Mouse (Mus musculus): ENCODE data around the gene Zfp111. TPM values are rescaled to one million over a fixed set of nuclear protein-coding genes. Genes with fewer than 3 reads are reported as not detected.

Gene Zfp111
- polyA plus RNA-seq (2015; fragmentation: Nextera tagmentation; extraction: Ambion mirVana), result 5.2 and 5.9 TPM in 2 replicates

DNA sequence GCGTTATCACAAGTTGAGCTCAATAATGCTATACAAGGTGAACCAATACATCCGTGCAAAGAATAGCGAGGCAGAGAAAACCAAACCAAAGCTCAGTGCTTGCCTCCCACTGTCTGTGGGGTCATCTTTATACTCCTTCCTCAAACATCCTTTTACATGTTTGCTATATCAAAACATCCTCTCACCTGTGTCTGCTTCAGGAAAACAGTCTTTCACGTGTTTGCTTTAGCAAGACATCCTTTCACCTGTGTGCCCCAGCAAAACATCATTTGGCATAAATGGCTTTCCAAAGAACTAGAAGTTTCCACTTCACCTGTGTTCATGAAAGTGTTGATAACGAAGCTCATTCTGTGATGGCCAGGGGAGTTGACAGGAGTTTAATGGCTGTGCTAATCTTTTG is at the start of gene Zfp111:
TSS of gene Zfp111 (minus strand) at position 101 of the 400 bp plus-strand sequence.
- H3K9ac ChIP-seq, result no peak within 1 kb of the TSS
- H3K36me3 ChIP-seq, result no peaks in the 10 kb centered on the region
- ATAC-seq (ENCODE audit: low FRiP score, low read depth), result no peak

DNA sequence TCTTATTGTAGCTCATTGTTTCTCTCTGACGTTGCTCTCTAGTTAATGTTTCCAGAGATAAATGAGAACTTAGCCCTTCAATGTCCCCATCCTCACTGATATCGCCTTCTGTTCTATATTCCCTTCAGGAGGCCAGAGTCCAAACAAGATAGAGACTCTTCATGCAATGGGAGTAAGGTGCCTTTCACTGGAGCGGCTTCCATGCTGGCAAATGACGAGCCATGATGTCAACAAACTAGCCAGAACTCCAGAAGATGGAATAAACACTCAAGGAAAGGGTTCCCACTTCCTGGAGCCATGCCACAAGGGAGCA is 48.7 kb upstream of the Zfp111 start:
- no peaks in the 10 kb centered on the region for H3K27me3 ChIP-seq
- no peak overlapping the region for H3K4me3 ChIP-seq
- no peaks in the 10 kb centered on the region for H3K9me3 ChIP-seq
- H3K4me2 ChIP-seq, result no peak overlapping the region
- 95% methylated on average over 4 of the region's 4 CpGs for WGBS
- peaks cover 17% of the 10 kb centered on the region for H3K4me1 ChIP-seq (replicated peaks)
- H3K27ac ChIP-seq (replicated peaks), result no peak overlapping the region
- peaks cover 28% of the 10 kb centered on the region for H3K36me3 ChIP-seq
- no peak overlapping the region for H3K9ac ChIP-seq
- no peak for ATAC-seq (ENCODE audit: low FRiP score, low read depth)

More for the DNA sequence above, at the start of gene Zfp111:
- H3K9me3 ChIP-seq, result no peaks in the 10 kb centered on the region
- no peaks in the 10 kb centered on the region for H3K27me3 ChIP-seq
- 80% methylated on average over 5 of the region's 5 CpGs for WGBS
- H3K4me1 ChIP-seq (replicated peaks), result peaks cover 11% of the 10 kb centered on the region
- no peak within 1 kb of the TSS for H3K4me2 ChIP-seq
- no peak within 1 kb of the TSS for H3K27ac ChIP-seq (replicated peaks)
- no peak within 1 kb of the TSS for H3K4me3 ChIP-seq

DNA sequence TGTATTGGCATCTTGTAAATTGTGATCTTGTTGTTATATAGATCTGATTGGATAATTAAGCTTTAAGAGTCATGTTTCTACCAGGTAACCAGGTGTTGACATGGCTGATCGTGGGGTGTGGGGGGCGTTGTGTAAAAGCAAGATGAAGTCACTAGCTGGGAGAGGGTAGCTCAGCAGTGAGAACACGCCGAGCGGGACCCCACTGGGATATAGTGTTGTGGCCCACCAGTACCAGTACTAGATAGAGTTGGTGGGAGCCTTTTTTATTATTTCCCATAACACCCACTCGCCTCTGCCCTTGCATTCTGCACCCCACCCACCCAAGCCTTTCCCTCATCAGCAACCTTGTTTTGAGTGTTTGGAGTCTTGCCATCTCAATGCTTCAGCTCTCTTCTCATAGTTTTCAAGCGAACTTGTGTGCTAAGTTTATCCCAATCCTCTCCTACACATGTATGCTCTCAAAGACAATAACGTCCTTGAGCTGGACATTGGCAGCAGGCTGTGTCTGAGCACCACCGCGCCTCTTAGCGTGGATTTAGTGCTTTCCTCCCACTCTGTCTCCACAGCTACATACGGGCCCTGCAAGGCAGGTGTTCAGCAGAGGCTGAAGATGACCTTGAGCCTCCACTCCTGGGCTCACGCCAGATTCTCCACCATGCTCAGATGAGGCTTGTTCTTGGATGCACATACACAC is 48.2 kb upstream of the Zfp111 start:
- Histone ChIP-seq H3K4me3 (no peak overlapping the region), H3K9ac (no peak overlapping the region), H3K4me1 (replicated peaks) (peaks cover 20% of the 10 kb centered on the region), H3K27ac (replicated peaks) (no peak overlapping the region), H3K27me3 (no peaks in the 10 kb centered on the region), H3K36me3 (peaks cover 28% of the 10 kb centered on the region), H3K4me2 (no peak overlapping the region), H3K9me3 (no peaks in the 10 kb centered on the region)
- WGBS, result 93% methylated on average over 13 of the region's 13 CpGs
- no peak for ATAC-seq (ENCODE audit: low FRiP score, low read depth)

DNA sequence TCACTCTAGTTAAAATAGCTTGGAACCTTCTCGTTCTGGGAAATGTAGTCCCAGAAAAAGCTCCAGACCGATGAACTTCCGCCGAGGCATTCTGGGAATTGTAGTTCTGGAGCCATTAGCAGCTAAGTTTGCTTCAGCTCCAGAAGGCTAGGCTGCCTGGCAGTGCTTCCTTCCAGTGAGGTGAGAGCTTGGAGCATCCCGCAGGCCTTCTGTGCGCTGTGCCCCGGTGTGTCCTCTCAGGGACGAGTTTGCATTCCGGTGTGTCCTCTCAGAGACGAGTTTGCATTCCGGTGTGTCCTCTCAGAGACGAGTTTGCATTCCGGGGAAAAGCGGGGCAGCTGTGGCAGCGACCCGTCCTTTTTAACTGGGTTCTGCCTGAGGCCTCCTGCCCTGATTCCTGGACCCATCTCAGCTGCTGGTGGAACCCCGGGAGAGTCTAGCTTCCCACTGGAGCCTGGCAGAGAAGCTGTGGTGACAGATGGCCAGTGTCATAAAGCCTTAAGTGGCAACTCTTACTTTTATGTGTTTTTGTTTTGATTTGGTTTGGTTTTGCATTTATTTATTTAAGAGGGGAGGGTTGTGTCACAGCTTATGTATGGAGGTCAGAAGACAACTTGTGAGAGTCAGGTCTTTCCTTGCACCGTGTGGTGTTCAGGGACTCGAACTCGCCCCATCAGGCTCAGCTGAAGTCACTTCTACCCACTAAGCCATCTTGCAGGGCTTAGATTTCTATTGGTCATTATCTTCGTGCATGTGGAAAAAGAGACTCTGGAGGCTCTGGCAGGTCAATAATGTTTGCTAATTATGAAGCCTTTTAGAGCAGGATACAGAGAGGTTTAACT is 43.6 kb upstream of the Zfp111 start, which contains the start of gene Zfp108:
TSS of gene Zfp108 (plus strand) at position 162 of the 842 bp plus-strand sequence.
- H3K9me3 ChIP-seq, result no peaks in the 10 kb centered on the region
- peak within 1 kb of the TSS; percentile 71 for H3K4me2 ChIP-seq
- WGBS, result 19% methylated on average over 21 of the region's 21 CpGs
- H3K9ac ChIP-seq, result peak within 1 kb of the TSS; percentile 62
- H3K36me3 ChIP-seq, result peaks cover 3% of the 10 kb centered on the region
- H3K27ac ChIP-seq (replicated peaks), result peak within 1 kb of the TSS; percentile 62
- H3K27me3 ChIP-seq, result no peaks in the 10 kb centered on the region
- ATAC-seq (ENCODE audit: low FRiP score, low read depth), result peak; percentile 90
- peaks cover 25% of the 10 kb centered on the region for H3K4me1 ChIP-seq (replicated peaks)
- H3K4me3 ChIP-seq, result peak within 1 kb of the TSS; percentile 56

DNA sequence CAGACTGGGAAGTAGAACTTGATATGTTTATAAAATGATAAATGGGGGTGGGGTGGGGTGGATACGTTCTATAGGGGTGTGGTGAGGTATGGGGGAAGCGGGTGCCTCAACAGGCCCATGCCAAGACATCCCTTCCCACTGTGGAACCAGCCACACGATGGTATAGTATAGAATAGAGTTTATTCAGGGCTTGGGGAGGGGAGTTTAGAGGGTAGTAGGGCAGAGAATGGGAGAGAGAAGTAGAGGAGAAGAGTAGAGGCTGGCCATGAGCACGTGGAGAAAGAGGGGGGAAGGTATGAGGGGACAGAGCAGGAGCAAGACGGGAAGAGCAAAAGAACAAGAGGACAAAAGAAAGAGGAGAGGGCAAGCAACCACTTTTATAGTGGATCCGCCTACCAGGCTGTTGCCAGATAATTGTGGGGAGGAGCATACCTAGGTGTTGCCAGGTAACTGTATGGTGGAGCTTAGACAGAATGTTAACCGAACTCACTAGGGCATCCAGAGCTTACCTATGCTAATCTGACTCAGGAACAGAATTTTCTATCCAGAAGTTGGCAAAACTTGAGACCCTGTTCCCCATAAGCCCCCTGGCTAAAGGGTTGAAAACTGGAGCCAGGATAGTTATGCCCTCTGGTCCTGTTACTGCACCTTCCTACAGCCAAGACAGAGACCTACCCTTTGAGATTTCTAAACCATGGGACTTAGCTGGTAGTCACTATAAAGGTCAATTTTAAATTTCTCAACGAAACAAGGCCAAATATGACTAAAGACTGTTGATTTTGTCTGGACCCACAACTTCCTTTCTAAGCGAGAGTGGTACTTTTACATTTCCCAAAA is 42.8 kb upstream of the Zfp111 start:
- no peak overlapping the region for H3K9ac ChIP-seq
- WGBS, result 66% methylated on average over 9 of the region's 9 CpGs

DNA sequence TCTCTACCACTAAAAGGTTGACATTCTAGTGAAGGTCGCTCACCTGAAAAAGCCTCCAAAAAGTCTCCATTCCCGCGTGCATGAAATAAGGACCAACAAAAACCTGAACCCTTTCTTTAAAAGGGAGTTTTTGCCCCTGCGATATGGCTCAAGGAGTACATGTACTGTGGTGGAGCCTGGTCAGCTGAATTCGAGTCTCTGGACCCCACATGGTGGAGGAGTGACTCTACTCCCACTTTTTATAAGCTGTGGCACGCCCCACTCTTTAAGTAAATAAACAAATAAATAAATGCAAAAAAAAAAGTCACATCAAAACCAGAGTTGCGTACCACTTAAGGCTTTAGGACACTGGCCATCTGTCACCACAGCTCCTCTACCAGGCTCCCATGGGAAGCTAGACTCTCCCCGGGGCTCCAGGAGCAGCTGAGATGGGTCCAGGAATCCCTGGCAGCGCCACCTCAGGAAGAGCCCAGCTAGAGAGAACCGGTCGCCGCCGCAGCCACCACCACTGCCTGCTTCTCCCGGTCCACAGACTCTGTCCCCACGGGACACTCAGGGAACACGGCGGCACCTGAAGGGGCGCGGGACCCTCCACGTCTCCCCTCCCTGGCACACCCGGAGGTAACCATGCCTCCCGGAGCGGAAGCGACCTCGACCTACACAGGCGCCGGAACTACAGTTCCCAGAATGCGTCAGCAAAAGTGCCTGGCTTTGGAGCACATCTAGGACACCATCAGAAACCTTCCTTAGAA is 26.0 kb upstream of the Zfp111 start, which contains the start of gene Zfp109:
TSS of gene Zfp109 (minus strand) at position 521 of the 752 bp plus-strand sequence.
- peak; percentile 90 for ATAC-seq (ENCODE audit: low FRiP score, low read depth)
- Histone ChIP-seq H3K27ac (replicated peaks) (peak within 1 kb of the TSS; percentile 51), H3K9ac (peak within 1 kb of the TSS; percentile 70), H3K9me3 (no peaks in the 10 kb centered on the region), H3K4me2 (peak within 1 kb of the TSS; percentile 68), H3K27me3 (0 out of 2 replicates have a peak, but pooled peaks cover 3% of the 10 kb centered on the region), H3K4me1 (replicated peaks) (peaks cover 7% of the 10 kb centered on the region), H3K4me3 (peak within 1 kb of the TSS; percentile 75), H3K36me3 (0 out of 2 replicates have a peak, but pooled peaks cover 3% of the 10 kb centered on the region)
- WGBS, result 6% methylated on average over 28 of the region's 28 CpGs

More for the DNA sequence above, 42.8 kb upstream of the Zfp111 start:
- peak overlapping the region; percentile 71 for H3K4me2 ChIP-seq
- no peaks in the 10 kb centered on the region for H3K36me3 ChIP-seq
- H3K4me1 ChIP-seq (replicated peaks), result peaks cover 25% of the 10 kb centered on the region
- ATAC-seq (ENCODE audit: low FRiP score, low read depth), result peak; percentile 78
- no peaks in the 10 kb centered on the region for H3K27me3 ChIP-seq
- H3K9me3 ChIP-seq, result no peaks in the 10 kb centered on the region
- H3K4me3 ChIP-seq, result peak overlapping the region; percentile 56
- 0 out of 2 replicates have a peak overlapping the region, but pooled peaks have one; percentile 24 for H3K27ac ChIP-seq (replicated peaks)

DNA sequence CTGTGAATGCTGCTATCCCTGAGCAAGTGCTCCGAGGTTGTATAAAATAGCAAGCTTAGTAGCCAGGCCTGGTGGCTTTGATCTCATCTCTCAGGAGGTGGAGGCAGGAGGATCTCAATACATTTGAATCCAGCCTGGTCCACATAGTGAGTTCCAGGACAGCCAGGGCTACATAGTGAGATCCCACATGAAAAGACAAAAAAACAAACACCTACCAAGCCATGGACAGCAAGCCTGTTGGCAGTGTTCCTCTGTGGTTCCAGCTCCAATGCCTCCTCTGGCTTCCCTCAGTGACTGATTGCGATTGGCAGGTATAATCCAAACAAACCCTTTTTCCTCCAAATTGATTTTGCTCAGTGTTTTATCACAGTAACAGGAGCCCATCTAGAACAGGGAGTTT is 947 bp downstream of the Zfp111 start:
- 84% methylated on average over 2 of the region's 2 CpGs for WGBS
- no peaks in the 10 kb centered on the region for H3K9me3 ChIP-seq

DNA sequence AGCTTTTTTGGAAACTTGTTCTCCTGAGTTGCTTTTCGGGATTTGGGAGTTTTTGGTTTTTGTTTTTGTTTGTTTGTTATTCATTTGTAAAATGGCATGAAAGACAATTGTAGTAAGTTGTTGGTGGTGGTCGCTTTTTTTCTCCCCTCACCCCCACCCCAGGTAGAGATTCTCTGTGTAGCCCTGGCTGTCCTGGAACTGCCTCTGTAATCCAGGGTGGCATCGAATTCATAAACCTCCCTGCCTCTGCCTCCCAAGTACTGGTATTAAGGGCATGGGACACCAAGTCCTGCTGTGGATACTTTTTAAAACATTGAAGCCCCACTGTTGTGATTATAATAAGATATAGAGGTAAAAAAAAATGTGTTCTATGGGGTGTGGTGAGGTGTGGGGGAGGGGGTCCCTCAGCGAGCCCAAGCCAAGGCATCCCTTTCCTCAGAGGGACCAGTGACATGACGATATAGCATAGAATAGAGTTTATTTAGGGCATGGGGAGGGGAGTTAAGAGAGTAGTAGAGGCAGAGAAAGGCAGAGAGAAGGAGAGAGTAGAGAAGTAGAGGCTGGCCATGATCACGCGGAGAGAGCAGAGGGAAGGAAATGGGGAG is 2.9 kb downstream of the Zfp111 start:
- Histone ChIP-seq H3K9me3 (no peaks in the 10 kb centered on the region), H3K9ac (no peak overlapping the region), H3K4me2 (peak overlapping the region; percentile 81), H3K4me1 (replicated peaks) (peaks cover 11% of the 10 kb centered on the region), H3K36me3 (peaks cover 17% of the 10 kb centered on the region), H3K4me3 (peak overlapping the region; percentile 72), H3K27ac (replicated peaks) (no peak overlapping the region), H3K27me3 (no peaks in the 10 kb centered on the region)
- peak; percentile 71 for ATAC-seq (ENCODE audit: low FRiP score, low read depth)
- 60% methylated on average over 7 of the region's 7 CpGs for WGBS

More for the DNA sequence above, 947 bp downstream of the Zfp111 start:
- Histone ChIP-seq H3K9ac (no peak overlapping the region), H3K27me3 (no peaks in the 10 kb centered on the region), H3K27ac (replicated peaks) (no peak overlapping the region), H3K4me1 (replicated peaks) (peaks cover 11% of the 10 kb centered on the region), H3K4me3 (no peak overlapping the region), H3K4me2 (no peak overlapping the region), H3K36me3 (peaks cover 5% of the 10 kb centered on the region; the same call in 1 of the 2 replicates)
- ATAC-seq (ENCODE audit: low FRiP score, low read depth), result no peak

DNA sequence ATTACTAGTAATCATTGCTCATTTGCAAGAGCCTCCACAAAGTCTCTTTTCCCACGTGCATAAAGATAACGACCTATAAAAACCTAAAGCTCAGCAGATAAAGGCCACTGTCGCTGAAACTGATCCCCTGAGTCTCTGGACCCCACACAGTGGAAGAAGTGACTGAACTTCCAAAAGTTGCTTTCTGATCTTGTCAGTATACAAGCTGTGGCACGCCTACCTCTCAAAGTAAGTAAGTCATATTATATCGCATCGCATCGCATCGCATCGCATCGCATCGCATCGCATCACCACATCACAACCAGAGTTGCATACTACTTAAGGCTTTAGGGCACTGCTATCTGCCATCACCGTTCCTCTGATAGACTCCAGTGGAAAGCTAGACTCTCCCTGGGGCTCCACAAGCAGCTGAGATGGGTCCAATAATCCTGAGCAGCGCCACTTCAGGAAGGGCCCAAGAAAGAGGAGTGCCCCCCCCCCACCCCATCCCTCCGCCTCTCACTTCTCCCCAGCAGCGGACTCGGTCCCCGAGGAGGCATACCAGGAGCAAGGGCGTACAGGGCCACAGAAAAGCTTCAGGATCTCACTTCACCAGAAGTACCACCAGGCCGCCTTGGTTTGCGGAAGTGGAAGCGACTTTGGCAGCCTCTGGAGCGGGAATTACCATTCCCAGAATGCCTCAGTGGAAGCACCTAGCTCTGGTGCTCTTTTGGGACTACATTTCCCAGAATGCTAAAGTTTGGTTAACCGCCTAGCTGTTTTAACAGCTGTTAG is 3.6 kb downstream of the Zfp111 start:
- peak overlapping the region; percentile 72 for H3K4me3 ChIP-seq
- no peaks in the 10 kb centered on the region for H3K27me3 ChIP-seq
- peak overlapping the region; percentile 71 for H3K9ac ChIP-seq
- H3K9me3 ChIP-seq, result no peaks in the 10 kb centered on the region
- H3K27ac ChIP-seq (replicated peaks), result peak overlapping the region; percentile 73
- peak; percentile 88 for ATAC-seq (ENCODE audit: low FRiP score, low read depth)
- H3K36me3 ChIP-seq, result peaks cover 22% of the 10 kb centered on the region
- WGBS, result 10% methylated on average over 24 of the region's 24 CpGs
- H3K4me2 ChIP-seq, result peak overlapping the region; percentile 81
- peaks cover 11% of the 10 kb centered on the region for H3K4me1 ChIP-seq (replicated peaks)

DNA sequence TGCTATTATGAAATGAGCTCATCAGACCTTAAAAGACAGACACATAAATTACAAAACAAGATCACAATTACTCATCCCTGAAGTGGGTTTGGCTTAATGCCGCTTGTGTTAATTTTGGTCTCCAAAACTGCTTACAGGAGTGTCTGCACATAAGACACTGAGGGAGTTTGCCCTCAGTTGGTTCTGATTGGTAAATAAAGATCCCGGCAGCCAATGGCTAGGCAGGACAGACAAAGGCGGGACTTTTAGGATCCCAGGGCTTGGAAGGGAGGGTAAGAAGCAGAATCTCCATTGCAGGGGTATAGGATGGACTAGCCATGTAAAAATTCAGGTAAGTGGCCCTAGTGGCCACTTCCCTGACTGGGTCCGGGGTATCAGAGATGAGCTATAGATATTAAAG is 14.3 kb downstream of the Zfp111 start:
- no peak for ATAC-seq (ENCODE audit: low FRiP score, low read depth)

More for the DNA sequence above, 14.3 kb downstream of the Zfp111 start:
- peaks cover 67% of the 10 kb centered on the region for H3K36me3 ChIP-seq
- H3K4me3 ChIP-seq, result no peak overlapping the region
- no peaks in the 10 kb centered on the region for H3K9me3 ChIP-seq
- H3K4me2 ChIP-seq, result no peak overlapping the region
- no peaks in the 10 kb centered on the region for H3K4me1 ChIP-seq (replicated peaks)
- no peak overlapping the region for H3K9ac ChIP-seq
- 97% methylated on average over 4 of the region's 4 CpGs for WGBS
- H3K27ac ChIP-seq (replicated peaks), result no peak overlapping the region
- H3K27me3 ChIP-seq, result no peaks in the 10 kb centered on the region

All from hindbrain, embryonic 15.5 days (tissue).